Mouse (Mus musculus) spleen, adult 18-20 months (tissue): Measurements from ENCODE around the gene Zfp36l2.
A peak's percentile ranks its signal among the peaks of the same experiment; 100 is the strongest.
"Not testable (repeated sequence)": the region's sequence is repeated elsewhere in the genome, so short reads cannot be mapped to it uniquely, and the experiment has no call there.

Experiments used
- DNase-seq, 2 experiments: peaks; one replicate each; pipeline ENCODE4 v3.0.0; 2022; ENCODE audit warnings: mixed read lengths in 2 of 2

Gene Zfp36l2

DNA sequence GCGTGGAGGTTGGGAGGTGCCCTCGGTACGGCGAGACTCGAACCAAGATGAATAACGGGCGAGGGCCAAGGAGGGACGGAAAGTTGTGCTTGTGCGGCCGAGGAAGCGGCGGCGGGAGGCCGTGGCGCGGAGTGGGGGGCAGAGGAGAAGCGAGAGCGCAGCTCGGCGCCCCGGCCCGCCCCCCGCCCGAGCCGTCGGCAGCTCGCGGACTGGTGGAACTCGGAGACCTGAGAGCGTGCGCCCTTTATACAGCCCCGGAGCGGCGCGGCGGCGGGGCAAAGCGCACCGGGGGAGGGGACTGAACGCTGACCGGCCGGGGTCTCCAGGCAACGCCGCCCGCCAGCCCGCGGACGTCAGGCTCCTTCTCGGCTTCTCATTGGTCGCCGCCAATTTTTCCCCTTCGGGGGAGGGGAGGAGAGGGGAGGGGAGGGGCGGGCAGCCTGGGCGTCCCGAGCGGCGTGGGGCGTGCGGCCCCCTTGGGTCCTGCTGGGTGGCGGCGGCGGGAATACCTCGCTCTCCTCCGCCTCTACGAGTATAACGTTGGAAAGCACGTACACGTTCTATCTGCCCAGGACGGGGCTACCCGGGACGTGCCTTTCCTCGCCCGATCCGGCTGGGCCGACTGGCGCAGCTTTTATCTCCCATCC, at the start of gene Zfp36l2:
Gene Zfp36l2, minus strand, starts transcription at position 221 of the 647 bp plus-strand sequence.
- peak; percentile 96 to 98 for DNase-seq

DNA sequence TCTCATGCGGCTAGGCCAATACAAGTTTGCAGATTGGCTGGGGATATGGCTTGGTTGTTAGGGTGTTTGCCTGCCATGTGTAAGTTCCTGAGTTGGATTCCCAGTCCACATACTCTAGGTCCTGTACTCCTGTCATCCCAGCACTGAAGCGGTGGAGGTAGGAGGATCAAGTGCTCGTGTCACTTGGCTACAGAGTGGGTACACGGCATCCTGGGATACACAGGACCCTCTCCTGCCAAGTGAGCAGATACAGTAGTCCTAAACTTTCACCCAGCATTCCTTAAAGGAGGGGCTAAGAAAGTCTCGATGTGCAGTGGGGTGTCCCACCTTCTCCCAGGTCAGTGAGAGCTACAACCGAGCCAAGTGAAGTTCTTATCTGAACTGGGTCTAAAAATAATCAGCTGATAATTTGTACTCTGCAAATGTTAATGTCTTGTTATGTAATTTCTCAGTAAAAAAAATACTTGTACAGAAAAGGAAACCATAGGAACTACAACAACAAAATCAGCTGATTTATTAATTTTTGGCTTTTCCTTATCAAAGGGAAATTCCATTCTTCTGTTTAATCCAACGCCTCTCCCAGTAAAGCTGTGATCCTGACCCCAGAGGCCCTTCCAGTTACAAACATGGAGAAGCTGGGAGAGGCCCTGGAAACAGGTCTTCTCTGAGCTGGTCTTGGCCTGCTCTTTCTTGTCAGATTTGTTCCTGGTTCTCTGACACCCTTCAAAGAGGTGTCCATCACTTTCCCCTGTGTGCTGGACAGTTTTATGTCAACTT, 49.2 kb upstream of the Zfp36l2 start:
- no peak for DNase-seq

- no peak for DNase-seq
Measured at GRCm38 (mm10) chr17:84235399-84235928, 47.7 kb upstream of the Zfp36l2 start.

DNA sequence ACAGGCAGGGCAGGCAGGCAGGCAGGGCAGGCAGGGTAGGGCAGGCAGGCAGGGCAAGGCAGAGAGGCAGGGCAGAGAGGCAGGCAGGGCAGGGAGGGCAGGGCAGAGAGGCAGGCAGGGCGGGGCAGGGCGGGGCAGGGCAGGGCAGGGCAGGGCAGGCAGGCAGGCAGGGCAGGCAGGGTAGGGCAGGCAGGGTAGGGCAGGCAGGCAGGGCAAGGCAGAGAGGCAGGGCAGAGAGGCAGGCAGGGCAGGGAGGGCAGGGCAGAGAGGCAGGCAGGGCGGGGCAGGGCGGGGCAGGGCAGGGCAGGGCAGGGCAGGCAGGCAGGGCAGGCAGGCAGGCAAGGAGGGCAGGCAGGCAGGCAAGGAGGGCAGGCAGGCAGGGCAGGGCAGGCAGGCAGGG, 47.0 kb upstream of the Zfp36l2 start:
- not testable (repeated sequence) for DNase-seq

DNA sequence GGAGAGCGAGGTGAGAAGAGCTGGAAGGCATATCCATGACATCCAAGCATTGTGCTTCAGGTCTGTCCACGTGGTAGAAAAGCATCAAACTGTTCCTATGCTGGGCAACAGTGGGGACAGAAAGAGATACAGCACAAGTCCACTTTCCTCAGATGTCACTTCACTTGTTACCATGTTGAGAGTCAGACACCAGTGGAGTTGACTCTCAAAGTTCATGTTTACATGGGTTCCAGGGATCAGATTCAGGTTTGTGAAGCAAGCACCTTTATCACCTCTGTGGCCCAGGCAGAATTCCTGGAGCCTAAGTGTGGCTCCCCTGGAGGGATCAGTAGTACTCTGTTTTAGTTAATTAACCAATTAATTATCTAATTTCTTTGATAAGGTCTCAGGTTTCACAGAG, 46.0 kb upstream of the Zfp36l2 start:
- no peak for DNase-seq

DNA sequence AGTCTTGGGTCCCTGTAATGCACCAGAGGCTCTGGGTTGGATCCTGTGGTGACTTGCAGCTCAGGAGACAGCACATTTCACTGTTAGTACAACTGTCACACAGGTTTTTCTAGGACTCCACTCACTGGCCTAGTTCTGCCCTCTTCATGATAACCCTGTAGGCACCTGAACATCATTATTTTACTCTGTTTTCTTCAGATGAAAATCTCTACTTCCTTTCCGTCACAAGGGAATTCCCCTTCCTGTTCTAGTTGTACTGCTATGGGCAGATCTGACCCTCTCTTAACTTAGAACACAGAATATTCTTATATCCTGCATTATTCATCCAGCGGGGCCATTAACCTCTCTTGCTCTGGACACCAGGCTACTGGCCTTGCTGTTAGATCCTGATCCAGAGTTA, 43.6 kb upstream of the Zfp36l2 start:
- DNase-seq, result no peak

GRCm38 (mm10) chr17:84228223-84228622, 40.5 kb upstream of the Zfp36l2 start:
- no peak for DNase-seq

- no peak for DNase-seq
Measured at GRCm38 (mm10) chr17:84226681-84227080, 38.9 kb upstream of the Zfp36l2 start.

- DNase-seq, result no peak
Measured at GRCm38 (mm10) chr17:84226231-84226630, 38.5 kb upstream of the Zfp36l2 start.

DNA sequence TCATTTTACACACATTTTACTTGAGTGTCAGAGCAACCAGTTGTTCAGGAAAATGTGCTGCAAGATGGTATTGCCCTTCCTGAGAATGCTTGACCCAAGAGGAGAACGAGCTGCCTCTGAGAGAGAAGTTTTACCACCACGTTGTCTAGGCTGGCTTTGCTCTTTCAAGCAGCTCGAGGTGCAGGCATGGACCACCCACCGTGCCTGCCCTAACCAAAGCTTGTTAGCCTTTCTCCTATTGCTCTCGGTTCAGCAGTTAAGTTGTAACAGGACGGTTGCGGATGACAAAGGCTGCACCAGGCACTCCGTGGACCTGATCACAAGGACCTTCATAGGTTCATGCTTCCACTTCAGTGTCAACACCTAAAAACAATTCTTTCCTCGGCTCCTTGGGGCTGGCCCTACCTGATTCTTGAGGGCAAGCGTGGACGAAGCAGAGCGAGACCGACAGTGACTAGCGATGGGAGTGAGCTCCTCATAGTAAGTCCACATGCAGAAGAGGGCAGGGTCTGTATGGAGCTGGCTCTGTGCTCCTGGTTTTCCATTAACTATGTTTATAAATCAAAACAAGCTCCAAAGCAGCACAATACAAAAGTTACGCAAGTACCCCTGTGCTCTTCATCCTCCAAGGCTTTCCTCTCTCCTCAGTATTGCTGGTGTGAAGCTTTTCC, 36.6 kb upstream of the Zfp36l2 start:
- no peak for DNase-seq

GRCm38 (mm10) chr17:84218841-84219240, 31.1 kb upstream of the Zfp36l2 start:
- not testable (repeated sequence) for DNase-seq

- no peak for DNase-seq
Measured at GRCm38 (mm10) chr17:84217696-84218095, 29.9 kb upstream of the Zfp36l2 start.

- no peak for DNase-seq
Measured at GRCm38 (mm10) chr17:84215264-84215960, 27.7 kb upstream of the Zfp36l2 start.

DNA sequence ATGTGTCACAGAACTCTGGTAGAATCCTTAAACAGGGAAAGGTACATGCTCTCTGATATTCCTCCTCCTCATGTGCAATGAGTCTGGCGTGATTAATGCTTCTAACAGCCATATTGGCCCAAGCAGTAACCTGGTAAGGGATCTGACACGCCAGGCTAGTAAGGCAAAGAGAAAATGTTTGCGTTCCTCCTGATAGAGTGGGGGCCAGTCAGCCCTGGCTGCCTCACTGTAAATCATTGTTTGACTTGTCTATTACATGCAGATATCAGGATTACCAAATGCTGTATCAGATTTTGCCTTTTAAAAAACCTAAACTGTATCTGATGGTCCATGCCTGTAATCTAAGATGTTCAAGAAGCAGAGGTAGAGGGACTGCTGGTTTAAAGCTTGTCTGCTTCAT, 25.7 kb upstream of the Zfp36l2 start:
- DNase-seq, result no peak

DNA sequence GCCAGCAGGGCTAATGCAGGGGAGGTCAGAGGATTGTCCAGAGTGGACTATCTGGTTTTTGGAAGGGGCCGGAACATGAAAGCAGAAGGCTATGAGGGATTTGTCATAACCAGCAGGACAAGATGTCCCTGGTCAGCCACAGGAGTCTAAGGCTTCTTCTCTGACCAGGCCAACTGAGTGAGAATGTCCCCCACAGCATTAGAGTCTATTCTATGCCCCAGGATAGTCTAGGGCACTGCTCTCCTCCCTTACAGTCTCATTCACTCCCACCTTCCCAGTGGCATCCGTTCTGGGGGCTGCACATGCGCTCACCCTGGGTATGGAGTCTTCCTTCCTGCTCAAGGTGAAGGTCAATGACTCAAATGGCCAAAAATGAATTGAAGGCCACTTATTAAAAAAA, 19.9 kb upstream of the Zfp36l2 start:
- no peak for DNase-seq

GRCm38 (mm10) chr17:84206239-84206638, 18.5 kb upstream of the Zfp36l2 start:
- no peak for DNase-seq

GRCm38 (mm10) chr17:84204962-84205361, 17.2 kb upstream of the Zfp36l2 start:
- no peak for DNase-seq

DNA sequence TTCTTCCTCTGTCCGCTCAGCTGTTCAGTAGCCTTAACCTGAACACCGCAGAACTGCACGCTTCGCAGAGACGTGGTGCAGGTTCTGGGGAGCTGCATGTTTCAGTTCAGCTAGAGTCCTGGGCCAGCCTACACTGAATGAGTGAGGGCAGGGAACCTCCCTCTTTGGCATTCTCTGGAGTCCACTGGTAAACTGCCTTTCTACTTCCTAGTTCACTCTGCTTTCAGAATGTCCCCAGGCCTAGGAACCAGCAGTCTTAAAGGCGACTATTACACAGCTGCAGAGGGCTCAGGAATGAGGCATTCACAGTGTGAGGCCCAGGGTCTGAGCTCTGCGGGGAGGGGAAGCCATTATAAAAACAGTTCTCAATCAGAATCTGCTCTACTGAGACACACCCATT, 15.6 kb upstream of the Zfp36l2 start:
- no peak for DNase-seq

DNA sequence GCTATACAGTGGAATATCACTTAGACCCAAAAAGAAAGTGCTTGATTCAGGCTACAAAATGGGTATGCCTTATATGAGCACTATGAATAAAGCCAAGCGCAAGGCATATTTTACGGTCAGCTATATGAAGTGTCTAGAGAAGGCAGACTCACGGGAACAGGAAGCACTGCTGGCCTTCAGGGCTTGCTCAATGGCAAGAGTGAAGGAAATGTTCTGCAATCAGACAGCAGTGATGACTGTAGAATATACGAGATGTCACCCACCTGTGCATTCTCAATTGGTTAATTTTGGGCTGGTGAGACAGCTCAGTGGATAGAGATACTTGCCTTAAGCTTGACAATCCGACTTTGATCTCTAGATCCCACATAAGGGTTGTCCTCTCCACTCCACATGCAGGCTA, 13.4 kb upstream of the Zfp36l2 start:
- DNase-seq, result no peak

DNA sequence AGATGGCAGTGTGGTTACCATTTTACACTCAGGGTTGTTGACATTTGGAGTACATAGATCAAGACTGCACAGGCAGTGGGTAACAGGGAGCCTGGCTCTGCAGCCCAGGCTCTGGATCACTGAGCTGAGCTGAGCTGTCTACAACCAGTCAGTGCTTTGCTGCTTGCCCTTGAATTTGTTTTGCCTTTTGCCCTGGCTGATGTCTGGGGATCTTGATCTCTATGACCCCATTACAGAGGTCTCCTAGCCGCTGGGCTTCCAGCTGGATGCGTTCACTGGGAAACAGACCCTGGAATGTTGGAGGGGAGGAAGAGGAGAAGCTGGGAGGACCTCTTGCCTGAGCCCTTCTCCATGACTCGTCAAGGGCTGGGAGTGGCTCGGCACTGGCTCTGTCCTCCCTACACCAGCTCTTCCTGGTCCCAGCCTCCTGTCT, 10.2 kb upstream of the Zfp36l2 start:
- no peak for DNase-seq

- DNase-seq, result no peak
Measured at GRCm38 (mm10) chr17:84196329-84196728, 8.6 kb upstream of the Zfp36l2 start.

GRCm38 (mm10) chr17:84195835-84196234, 8.1 kb upstream of the Zfp36l2 start:
- no peak for DNase-seq

DNA sequence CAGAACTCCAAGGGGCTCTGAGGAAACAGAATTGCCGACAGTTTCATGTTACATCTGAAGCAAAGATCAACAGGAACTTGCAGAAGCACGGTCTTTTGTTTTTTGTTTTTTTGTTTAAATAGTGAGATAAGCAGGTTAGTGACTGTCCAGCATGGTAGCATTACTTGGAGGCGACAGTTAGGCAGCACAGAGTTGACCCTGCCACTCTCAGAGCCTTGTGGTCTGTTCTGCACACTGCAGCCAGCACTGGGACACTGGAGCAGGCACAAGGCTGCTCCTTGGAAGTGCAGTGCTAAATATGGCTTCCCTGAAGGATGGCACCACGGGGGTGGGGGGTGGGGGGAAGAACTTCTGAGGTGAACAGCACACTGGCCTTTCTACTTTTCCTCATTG, 7.3 kb upstream of the Zfp36l2 start:
- no peak for DNase-seq
